Mouse (Mus musculus): ENCODE results near the gene Znhit3. TPM values are rescaled to one million over a fixed set of nuclear protein-coding genes. Genes with fewer than 3 reads are reported as not detected.

The Znhit3 gene
- total RNA-seq (2021) = 11.2 and 11.6 TPM in 2 replicates
- long read RNA-seq, transcript Znhit3-201 (5 exons, 998 nt) = major isoform, 9 of 13 reads
- long read RNA-seq, partial matches to known transcripts = 0 of 13 reads
- long read RNA-seq, other reads (novel, unspliced or antisense) = 4 of 13 reads

GRCm38 (mm10) chr11:84916053-84916702, at the start of gene Znhit3:
TSS of gene Znhit3 (minus strand) at chr11:84916366.
- peak; percentile 74 for DNase-seq

DNA sequence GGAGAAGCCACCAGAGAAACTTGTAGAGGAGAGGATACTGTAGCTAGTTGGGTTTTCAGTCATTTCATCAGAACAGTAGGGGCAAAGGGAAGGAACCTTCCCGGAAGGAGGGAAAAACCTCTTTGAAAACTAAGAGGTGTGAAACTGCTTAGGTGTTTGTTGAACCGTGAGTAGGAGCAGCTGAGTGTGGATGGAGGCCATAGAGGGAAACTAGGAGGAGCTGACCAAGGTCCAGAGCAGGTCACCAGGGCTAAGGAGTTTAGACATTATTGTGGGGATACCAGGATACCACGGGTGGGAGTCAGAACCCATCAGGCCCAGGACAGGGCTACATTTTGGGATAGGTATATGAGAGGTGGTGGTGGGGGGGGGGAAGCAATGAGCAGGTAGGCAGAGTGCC, 47.4 kb upstream of the Znhit3 start:
- no peak for DNase-seq

GRCm38 (mm10) chr11:84962536-84962935, 46.4 kb upstream of the Znhit3 start:
- DNase-seq = no peak

DNA sequence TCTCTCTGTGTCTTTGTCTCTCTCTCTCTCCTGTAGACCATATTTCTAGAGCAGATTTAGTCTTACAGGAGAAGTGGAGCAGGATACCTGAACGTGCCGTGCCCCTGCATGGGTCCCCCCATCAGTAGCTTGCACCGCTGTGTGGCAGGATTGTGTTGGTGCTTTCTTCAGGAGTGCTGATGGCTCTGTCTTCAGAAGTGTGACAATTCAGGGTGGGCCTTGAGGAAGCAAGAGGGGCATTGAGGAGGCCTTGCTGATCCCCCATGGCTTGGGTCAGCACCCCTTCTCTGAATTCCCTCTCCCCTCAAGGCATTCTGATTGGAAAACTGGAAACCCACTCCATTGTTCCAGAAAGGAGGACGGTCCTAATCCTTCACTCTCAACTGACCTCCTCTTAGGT, 45.4 kb upstream of the Znhit3 start:
- DNase-seq = no peak

GRCm38 (mm10) chr11:84960780-84961179, 44.6 kb upstream of the Znhit3 start:
- DNase-seq = no peak

DNA sequence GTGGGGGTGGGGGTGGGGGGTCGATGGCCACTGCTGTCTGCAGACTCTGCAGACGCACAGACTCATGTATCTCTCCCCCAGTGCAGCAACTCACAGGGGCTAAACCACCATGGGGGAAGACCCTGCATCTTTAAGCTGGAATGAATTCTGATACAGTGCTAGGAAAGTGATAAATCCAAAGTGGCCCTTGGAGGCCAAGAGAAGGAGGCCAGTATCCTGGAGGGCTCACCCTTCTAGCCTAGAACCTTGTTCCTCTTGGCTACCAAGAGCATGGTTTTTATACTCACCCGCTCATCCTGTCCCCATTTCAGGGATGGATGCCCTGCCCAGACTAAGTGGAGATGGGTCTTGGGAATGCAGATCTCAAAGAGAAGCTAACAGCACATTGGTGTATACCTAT, 44.1 kb upstream of the Znhit3 start:
- no peak for DNase-seq

DNA sequence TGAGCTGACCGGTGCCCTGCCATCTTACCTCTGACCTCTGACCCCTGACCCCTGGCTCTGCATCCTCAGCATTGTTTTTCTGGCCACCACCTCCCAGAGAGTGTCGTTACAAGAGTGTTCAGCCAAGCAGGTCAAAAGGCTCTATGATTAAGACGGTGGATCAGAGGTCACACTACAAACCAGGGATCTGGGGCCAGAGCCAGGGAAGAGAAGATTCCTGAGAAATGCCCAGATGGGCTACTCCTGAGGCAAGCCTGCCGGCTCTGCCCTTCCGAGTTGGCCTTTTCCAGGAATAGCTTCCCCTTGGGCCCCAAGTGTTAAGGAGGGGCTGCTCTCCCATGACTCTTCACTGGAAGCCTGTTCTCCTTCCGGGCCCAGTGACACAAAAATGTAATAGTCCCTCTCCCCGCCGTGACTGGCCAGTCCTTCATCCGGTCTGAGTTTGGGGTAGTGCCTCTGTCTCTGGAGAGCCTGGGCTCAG, 43.6 kb upstream of the Znhit3 start:
- DNase-seq = peak; percentile 19

DNA sequence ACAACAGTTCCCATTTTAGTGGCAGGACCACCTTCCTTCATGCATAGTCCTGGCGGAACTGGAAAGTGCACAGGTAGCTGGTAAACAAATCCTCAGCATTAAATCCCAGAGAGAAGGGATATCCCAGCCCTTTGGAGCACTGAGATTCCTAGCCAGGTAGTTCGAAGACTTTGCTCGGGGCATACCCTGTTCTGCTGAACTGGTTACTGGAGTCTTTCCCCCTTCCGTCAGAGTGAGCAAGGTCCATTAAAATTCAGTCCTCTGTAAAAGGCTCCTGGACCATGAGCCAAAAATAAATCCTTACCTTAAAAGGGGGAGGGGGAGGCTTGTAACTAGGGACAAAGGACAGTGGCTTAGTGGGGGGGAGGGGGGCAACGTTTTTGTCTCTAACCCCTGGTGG, 43.0 kb upstream of the Znhit3 start:
- no peak for DNase-seq

DNA sequence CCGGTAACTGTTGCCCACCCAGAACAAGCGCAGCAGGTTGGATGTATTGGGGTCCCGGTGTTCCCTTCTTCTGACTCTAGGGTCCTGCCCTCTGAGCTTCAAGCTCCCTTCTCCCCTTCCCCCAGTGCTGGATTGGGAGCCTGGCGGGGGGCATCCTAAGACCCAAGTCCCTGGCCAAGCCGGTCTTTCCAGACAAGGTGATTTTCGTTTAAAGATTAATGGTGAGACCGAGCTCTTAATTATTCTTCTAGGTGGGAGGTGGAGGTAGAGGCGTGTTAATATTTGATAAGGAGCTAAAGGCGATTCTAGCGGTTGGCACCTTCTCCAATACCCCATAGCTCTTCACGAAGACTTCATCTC, 42.1 kb upstream of the Znhit3 start:
- no peak for DNase-seq

DNA sequence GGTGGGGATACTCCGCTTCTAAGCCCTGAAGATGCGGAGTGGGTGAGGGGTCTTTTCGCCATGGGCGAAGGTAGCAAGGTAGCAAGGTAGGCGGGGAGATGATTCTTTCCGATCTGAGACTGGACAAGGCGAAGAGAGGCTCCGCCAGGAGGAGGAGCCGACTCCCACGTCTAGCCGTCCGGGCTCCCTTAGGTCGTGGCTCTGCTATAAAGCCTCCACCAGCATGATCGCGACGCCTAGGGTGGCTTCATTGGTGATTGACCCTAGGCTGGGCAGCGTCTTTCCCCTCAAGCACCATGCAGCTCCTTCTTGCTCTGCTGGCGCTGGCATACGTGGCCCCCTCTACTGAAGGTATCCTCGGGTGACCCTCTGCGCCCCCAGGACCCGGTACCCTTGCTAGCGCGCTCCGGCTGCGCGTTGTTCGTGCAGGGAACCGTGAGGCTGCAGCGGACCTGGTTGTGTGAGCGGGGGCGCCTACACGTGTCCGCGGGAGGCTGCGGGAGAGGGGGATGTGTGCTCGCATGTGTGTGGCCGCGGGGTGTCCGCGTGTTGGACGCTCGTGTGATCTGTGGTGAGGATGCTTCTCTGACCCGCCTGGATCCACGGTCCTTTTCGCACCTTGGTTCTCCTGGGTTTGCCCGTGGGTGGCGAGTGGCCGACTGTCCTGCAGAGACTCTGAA, 41.6 kb upstream of the Znhit3 start, which contains the start of gene Car4:
Gene Car4 (plus strand): TSS at position 196 of the 680 bp plus-strand sequence.
- peak; percentile 10 for DNase-seq

DNA sequence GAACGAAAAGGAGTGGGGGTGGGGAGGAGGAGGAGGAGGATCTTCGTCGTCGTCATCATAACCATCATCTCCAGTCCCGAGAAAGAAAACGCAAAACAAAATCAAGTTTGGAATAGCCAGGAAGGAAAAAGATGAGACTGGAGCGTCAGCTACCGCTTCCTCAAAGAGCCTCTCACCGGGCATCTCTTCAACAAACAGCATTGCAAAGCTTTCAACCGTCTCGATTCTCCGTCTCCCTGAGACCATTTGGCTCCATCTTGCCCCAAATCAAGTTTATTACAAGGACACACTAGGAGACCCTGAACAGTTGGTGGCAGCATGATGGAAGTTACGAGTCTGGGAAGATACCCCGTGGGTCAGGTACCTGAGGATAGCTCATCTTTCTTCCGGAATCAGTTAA, 41.0 kb upstream of the Znhit3 start:
- DNase-seq = no peak

GRCm38 (mm10) chr11:84956400-84956799, 40.2 kb upstream of the Znhit3 start:
- DNase-seq = no peak

DNA sequence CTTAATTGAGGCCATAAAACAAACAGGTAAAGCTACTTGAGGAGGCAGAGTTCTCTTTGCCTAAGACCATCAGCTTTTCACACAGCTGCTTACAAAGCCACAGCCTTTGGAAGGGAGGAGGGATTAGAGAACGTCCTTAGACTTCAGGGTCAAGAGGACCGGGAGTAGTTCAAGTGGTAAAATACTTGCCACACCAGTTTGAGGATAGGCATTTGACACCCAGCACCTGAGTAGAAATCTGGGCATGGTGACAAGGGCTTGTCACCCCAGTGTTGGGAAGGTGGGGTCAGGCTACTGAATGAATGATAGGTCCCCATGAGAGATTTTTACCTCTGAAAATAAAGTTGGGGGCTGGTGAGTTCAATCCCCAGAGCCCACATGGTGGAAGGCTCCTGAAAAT, 36.4 kb upstream of the Znhit3 start:
- DNase-seq = no peak

DNA sequence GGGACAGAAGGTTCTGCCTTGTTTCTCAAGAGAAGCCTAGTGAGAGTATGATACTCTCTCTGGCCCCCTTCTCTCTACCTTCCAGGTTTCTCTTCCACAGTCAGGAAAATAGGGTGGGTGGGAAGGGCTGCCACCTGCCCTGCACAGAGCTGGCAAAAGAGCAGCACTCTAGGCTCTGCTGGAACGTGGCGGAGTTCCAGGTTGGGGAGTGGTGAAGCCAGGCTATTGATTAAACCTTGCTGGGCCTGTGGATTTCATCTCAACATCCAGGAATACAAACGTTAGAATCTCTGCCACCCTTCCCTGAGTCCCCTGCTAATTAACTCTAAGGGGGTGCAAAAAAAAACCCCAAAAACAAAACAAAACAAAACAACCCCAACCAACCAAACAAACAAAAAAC, 32.4 kb upstream of the Znhit3 start:
- no peak for DNase-seq

- no peak for DNase-seq
Measured at GRCm38 (mm10) chr11:84948114-84948513, 31.9 kb upstream of the Znhit3 start.

GRCm38 (mm10) chr11:84947206-84947605, 31.0 kb upstream of the Znhit3 start:
- DNase-seq = no peak

DNA sequence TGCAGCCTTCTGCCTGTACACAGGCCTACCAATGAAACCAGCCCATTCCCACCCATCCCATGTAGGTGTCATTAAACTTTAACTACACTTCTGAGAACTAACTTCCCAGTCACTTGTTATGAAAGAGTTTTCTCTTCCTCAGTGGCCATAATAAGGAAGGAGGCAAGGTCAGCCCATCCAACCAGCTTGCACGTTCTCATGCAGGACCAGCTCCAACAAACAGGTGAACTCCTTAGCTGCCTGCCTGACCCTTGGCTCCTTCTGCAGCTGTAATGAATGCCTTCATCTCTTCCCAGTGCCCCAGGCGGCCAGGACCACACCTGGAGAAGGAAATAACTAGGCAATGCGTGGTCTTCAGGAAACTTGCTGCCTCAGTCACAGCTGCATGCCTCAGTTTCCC, 29.7 kb upstream of the Znhit3 start:
- DNase-seq = no peak

GRCm38 (mm10) chr11:84944639-84945435, 28.7 kb upstream of the Znhit3 start:
- no peak for DNase-seq

DNA sequence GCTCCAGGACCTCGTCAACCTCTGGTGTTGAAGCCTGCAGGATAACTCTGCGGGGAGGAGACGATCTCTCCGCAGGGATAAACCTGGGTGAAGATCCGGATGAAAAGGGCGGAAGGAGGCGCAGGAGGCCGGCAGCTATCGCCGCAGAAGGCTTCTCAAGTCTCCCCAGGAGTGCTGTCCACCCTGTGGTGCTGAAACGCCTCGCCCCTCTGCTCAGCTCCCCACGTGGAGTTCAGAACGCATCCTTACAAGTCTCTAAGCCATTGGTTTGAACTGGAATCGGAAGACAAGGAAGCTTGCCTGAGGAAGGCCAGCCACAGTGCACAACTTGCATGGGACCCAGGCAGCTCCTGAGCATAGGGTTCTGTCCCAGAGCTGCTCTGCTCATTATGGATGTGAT, 27.8 kb upstream of the Znhit3 start:
- peak; percentile 72 for DNase-seq

DNA sequence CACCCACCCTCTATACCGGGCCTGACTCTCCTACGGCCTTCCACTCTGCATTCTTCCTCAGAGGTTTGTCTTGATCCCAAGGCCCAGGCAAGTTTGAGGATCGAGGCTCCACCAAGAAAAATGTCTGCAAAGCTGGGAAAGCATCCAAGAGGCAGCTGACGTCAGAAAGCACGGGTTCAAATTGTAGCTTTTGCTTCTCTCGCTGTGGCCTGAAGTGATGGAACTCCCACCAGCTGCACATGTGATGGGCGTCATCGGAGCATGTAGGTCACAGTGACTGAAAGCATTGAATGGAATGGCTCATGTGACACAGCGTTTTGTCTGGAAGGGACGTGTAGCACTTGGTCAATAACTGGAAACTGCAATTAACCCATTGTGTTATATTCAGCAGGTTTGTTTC, 24.0 kb upstream of the Znhit3 start:
- DNase-seq = no peak

GRCm38 (mm10) chr11:84939508-84940053, 23.4 kb upstream of the Znhit3 start:
- DNase-seq = no peak

DNA sequence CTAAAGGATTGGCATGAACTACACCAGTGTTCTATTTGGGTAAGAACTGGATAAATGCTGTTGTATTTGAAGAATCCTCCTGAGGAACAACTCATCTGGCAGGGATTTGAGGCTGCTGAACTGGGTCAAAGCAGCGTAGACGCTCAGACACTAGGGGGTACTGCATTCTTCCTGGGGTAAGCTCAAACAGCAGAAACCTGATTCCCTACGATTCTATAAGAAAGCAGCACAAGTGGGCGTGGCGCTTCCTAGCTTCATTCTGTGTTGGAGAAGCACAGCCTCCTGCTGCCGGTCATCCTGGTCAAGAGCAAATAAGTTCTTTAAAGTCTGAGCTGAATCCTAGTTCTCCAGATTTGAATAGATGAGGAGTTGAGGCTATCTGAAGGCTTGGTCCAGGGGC, 16.1 kb upstream of the Znhit3 start:
- DNase-seq = no peak

- no peak for DNase-seq
Measured at GRCm38 (mm10) chr11:84920981-84921380, 4.8 kb upstream of the Znhit3 start.
